Mouse (Mus musculus): Measurements from ENCODE around the gene Mef2d.

Gene Mef2d

DNA sequence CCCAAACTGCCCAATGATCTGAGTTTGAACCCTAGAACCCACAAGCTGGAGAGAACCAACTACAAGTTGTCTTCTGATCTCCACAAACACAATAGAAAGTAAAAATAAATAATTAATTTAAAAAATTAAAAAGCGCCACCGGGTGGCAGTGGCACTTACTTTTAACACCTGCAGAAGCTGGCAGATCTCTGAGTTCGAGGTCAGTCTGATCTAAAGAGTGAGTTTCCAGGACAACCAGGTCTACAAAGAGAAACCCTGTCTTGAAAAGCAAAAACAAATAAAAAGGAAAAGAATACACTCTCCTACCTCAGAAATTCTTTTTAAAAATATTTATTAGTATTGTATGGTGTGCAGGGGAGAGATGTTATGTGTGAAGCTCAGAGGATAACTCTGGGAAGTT is 4.4 kb upstream of the Mef2d start:
- no peak for DNase-seq (ENCODE audit: low read depth, low spot score)

DNA sequence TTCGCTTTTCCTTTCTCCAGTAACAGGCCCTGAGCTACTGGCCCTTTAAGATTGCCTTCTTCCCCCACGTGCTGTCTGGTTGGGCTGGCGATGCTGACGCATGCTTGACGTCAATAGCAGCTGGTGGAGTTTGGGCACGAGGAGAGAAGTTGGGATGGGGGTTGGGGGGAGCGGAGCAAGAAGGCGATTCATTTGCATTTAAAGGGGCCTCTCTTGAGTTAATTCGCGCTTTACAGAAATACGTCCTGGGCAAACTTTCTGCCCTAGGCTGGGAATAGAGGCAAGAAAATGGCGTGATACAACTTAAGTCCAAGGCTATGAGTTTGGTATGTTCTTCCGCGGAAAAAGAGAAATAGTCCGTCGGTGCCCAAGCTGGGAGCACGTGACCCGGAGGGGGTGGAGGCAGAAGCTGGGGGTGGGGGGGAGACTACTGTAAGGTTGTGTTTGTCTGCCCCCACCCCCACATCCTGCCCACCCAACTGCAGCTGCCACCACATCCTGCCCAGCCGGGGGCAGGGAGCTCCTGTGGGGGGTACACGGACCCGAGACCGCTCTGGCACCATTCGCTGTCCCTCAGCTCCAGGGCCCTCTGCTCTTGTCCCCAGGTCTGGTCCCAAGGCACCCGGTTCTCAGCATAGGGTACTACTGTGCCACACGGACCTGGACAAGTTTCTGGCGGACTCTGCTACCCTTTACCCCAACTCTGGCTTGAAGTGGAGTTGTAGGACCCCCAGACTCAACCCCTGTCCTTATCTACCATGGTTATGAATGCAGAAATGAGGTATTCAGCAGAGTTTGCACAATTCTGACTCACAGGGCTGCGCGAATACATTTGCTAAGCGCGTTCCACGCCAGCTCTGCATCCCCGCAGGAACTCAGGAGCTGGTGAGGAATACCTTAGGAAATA is 3.6 kb upstream of the Mef2d start:
- DNase-seq (ENCODE audit: low read depth, low spot score) = peak; percentile 96

DNA sequence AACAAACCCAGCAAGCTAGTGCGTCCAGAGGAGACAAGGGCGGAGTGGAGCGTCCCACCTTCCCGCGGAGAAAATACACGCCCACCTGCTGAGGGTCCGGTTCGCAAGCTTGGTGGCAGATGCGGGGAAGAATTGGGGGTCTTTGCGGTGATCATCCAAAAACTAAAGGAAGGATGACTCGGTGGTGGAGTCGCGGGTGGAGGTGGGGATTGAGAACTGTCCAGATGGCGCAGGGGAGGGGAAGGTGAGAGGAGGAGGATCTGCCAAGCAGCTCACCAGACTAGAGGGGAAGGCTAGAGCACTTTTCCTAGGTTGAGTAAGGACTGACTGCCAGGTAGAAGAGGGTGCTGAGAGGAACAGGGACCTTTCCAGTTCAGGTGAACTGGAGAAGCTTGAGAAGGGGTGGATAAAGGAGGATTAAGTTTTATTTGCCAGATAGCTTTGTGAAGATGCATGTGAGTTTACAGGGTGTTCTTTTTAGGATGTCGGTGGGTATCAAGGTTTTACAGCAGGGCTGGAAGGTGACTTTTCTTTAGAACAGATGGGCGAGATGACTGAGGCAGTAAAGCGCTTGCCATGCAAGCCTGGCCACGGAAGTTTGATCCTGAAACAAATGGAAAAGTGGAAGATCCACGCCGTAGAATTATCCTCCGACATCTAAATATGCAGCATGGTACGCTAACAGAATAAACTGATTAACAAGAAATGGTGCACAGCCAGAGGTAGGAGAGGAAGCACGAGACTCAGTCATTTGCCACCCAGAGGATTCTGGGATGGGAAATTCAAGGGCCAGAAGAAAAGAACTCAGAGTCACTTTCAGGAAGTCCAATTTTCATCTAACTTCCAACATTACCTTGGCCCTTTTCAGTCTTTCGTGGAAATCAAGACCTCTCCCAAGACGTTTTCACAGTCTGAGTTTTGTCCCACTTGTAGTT is 2.7 kb upstream of the Mef2d start:
- DNase-seq (ENCODE audit: low read depth, low spot score) = peak; percentile 30

DNA sequence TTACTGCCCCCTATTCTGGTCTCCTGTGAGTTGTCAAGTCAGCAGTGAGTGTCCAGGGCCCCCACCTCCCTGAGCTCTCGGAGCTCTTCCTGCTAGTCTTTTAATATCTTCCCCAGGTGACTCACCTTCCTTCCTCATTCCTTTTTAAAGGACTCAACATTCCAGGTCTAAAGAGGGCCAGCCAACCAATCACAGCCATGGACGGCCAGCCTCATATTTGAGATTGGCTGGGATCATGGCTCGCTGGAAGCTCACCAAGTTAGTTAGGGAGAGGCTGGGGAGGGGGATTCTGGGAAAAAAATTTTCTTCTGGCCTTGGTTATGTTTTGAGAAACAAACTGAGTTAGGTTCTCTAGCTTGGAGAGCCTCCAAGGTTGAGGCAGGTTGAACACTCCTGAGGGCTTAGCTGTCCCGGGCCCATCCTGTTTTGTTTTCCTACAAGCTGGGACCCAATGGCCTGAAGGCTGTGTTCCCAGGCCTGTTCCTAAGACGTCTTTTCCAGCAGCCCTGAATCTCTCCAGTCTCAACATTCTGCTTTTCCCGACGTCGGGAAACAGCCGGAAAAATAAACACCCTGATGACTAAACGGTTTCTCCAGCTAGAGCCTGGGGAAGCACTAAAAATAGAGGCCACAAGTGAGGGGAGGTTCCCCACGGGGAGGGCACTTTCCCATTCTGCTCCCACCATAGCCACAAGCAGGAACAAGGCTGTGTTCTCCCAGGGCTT is 1.8 kb upstream of the Mef2d start:
- no peak for DNase-seq (ENCODE audit: low read depth, low spot score)

DNA sequence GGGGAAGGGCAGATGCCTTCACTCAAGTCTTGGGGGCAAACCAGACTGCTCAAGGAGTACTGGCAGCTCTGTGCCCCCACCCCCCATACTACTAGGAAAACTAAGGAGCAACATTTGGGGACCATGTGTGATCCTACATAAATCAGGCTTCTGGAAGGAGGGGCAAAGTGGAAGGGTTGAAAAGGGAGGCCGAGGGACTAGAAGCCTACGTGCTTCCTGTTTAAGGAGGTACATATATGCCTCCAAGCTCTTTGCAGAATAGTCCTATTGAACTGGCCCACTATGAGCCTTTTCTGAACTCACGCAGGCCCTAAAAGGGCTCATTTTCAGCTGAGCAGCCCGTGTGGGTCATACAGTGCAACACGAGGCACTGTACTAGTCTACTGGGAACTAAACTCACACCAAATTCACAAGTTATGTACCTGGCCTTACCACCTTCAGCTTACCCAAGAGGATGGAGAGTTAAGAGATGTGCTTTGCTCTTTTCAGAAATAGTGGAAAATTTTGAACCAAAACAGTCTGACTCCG is 1.2 kb upstream of the Mef2d start:
- DNase-seq (ENCODE audit: low read depth, low spot score) = no peak

DNA sequence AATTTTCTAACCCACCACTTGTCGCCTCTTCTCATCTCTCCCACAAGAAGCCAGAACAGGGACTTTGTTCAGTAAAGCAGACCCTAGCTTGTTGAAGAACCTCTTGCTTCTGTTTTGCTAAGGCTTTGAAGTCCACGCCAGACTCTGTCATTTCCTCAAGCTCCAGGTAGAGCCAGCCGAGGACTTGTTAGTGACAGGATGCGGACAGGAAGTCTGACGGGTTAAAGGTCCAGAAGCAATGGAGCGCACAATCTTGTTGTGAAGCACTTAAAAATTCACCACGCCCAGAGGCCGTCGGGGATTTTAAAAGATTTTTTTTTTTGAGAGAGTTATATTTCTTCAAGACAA is 759 bp upstream of the Mef2d start:
- DNase-seq (ENCODE audit: low read depth, low spot score) = no peak

DNA sequence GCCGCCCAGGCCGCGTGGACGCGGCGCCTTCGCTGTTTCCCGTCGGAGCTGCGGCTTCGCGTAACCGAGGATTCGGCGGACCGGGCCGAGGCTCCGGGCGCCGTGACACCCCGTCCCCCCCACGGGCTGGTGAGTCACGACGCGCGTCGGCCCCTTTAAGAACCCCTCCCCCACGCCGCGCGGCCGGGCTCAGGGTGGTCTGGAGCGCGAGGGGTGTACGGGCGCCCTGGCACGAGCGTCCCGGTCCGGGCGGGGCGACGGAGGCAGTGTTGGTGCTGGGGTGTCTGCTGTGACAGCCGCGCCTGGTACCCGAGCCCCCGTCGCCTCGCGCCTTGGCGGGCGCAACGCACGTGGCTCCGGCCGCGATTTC is 359 bp downstream of the Mef2d start:
- DNase-seq (ENCODE audit: low read depth, low spot score) = no peak

DNA sequence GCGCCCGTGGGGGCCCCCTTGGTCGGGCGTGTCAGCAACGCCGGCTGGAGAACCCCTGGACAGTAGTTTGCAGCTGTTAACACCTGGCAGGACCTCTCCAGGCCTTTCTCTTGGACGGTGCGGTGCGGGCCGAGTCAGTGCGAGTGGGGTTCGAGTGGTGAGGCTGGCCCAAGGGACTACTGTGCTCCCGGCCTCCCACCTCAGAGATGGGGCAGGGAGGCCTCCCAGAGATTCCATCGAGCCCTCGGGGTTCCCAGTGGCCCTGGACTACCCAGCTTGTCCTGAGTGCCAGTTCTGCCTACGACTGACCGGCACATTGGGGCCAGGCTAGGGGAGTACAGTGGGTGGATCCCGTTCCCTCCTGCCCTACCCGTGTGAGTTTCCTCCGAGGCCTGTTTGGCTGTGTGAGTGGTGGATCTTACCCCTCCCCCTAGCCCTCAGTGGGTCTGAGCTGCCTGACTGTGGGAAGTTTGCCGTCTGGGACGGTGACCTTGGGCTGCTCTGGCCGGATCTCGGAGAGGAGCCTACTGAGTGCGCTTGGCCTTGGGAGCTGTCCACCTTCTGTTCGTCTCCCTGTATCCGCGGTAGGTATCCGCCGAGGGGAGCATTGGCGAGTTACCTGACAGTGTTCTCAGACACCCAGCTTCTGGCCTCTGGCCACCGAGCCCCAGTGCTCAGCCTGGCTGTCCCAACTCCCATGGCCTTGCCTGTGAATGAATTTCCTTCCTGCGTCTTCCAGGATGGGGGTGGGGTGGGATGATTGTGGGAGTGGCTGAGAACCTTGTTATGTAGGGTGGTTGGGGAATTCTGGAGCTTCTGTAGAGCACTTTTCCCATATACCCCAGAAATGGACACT is 972 bp downstream of the Mef2d start:
- DNase-seq (ENCODE audit: low read depth, low spot score) = peak; percentile 81

DNA sequence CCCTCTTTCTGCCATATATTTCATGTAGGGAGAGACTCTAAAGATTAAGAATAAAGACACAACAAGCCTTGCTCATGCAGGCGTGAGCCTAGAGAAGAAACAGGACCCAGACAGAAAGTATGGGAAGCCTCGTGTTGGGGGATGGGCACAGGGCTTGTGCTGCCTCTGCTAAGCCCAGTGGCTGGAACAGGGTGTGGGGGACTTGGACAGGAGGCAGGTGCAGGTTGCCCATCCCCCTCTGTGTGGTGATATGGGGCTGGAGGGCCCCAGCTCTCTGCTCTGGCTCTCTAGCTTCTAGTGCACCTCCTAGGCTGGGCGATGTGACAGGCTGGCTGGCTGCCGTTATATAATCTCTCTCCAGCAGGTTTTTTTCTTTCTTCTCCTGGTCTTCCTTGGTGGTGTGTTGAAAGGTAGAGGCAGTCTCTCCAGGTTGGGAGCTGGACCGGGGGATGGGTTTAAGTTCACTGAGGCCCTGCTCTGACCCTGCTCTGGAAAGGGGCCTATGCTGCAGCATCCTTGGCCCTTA is 1.9 kb downstream of the Mef2d start:
- peak; percentile 67 for DNase-seq (ENCODE audit: low read depth, low spot score)

DNA sequence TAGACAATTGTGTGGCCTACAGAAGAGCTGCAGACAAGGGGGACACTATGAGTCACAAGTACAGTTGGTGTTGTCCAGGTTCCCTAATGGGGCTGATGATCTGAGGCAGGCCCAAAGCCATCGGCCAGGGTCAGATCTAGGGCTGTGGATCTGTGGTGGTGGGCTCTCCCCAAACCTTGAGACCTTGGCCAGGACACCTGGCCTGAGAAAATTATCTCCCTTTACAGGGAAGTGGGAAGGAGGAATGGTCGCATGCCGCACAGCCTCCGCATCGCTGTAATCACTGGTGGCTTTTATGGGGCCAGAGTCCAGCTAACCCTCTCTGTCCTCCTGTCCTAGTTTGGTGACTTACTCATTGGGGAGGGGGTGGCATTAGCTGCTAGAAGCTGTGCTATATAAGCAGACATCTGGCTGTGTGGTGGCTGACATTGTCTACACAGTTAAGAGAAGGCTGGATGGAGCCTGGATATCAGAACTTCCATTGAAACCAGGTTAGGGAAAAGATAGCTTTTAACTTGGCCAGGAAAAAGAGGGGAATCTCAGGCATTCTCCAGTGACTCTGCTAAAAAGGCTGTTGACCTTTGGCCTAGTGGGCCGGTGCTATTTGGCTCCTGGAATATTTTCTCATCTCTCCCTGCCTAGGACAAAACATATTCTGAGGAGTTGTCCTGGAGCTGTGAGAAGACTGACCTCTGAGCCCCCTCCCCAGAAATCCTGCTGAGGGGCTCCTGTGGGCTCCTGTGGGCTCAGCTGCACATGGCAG is 2.7 kb downstream of the Mef2d start:
- DNase-seq (ENCODE audit: low read depth, low spot score) = no peak

DNA sequence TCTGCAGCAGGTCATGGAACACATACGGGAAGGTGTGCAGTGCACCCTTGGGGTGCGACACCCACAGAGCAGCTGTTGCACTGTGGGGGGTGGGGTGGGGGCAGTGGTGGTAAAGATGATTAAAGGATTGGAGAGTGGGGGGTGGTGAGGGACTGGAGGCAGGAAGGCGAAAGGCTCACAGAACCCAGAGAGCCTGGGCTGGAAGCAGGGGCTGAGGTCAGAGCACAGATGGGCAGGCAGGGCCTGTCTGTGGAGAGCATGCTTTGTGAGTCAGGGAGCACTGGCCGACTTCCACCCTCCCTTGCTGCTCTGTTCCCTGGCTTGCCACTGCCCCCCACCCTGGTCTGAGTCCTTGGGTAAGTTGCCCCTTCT is 3.2 kb downstream of the Mef2d start:
- DNase-seq (ENCODE audit: low read depth, low spot score) = no peak

DNA sequence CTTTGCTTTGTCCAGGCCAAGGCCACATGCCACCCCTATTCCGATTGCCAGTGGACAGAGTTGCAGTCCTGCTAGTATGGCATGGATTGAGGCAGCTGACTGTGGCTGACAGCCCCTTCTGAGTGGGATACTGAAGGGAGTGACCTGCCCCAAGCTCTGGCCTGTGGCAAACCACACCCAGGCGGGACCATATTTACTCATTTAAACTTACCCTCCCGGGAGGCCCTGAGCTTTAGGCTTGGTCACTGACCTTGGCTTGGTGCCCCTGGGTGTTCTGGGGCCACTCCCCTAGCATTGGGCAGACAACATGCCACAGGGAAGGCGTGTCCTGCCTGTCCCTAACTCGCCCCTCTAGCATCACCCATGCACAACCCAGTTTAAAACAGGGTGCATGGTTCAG is 3.8 kb downstream of the Mef2d start:
- no peak for DNase-seq (ENCODE audit: low read depth, low spot score)

DNA sequence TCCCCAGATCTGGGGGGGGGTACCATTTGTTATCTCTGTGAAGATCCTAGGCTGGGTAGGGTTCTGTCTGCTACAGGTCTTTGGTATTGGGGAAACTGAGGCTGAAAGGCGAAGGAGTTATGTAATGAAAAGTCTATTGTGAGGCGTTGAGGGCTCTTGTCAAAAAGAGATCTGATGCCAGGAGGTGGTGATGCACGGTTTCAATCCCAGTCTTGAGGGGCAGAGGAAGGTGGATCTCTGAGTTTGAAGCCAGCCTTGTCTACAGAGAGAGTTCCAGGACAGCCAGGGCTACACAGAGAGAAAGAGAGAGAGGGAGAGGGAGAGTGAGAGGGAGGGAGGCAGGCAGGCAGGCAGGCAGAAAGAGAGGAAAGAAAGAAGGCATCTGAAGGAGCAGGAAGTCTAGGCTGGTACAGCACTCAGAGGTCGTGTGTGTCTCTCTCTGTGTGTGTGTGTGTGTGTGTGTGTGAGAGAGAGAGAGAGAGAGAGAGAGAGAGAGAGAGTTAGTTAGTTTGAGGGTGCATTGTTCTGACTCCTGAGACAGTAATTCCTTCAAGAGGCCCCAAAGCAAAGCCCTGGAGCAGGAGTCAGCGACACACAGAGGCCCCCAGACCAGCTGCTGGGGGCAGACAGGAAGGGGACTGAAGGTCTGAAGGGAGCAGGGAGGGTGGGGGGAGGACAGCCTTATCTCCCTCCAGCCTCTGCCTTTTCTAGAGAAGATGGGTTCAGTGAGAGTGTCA is 4.4 kb downstream of the Mef2d start:
- DNase-seq (ENCODE audit: low read depth, low spot score) = no peak

DNA sequence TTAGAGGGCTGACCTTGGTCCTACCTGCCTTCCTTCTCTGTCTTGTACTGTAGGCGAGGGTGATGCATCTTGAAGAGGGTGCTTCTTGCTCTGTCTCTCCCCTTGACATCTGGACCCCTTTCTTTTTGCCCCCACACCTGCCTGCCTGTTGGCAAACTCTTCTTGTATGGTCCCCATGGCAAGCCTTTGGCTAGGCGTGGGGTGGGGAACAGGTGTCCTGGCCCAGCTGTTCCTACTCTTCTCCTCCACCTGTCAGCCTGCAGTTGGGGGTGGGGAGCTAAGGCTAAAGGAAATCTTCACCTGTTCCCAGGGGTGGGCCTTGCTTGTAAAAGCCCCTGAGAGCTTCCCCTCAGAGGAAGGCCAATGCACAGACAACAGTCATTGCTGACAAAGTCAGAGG is 5.3 kb downstream of the Mef2d start:
- no peak for DNase-seq (ENCODE audit: low read depth, low spot score)

DNA sequence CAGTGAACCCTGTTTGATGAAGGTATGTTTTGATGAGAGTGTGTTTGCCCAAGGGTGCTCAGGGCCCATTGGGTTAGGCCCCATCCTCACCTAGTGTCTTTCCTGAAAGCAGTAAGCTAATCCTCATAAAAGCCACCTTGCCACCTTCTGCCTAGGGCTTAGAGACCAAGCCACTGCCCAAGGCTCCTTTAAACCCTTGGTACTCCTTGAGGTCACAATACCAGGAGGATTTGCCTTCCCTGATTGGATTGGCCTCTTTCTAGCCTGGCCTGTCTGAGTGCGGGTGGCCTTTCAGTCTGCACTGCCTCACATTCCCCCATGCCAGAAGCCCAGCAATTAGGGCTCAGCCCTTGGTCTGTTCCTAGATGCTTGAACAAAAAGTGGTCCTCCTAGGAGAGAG is 5.7 kb downstream of the Mef2d start:
- DNase-seq (ENCODE audit: low read depth, low spot score) = no peak

DNA sequence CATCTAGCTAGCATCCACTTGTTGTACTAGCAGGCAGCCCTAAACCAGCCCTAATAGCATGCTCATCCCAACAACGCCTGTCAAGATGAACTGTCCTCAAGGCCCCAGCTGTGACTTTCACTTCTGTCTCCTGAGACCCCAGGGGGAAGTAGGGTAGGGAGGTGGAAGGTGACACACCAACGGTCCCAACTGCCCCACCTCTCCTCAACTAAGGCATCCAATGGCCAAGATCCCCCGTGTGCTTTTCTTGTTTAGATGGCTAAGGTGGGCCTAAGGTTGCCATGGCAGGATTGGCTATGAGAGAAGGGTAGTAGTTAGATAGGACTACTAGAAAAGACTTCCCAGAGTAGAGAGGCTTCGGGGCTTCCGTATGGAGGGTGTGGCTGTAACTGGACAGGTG is 6.2 kb downstream of the Mef2d start:
- no peak for DNase-seq (ENCODE audit: low read depth, low spot score)

DNA sequence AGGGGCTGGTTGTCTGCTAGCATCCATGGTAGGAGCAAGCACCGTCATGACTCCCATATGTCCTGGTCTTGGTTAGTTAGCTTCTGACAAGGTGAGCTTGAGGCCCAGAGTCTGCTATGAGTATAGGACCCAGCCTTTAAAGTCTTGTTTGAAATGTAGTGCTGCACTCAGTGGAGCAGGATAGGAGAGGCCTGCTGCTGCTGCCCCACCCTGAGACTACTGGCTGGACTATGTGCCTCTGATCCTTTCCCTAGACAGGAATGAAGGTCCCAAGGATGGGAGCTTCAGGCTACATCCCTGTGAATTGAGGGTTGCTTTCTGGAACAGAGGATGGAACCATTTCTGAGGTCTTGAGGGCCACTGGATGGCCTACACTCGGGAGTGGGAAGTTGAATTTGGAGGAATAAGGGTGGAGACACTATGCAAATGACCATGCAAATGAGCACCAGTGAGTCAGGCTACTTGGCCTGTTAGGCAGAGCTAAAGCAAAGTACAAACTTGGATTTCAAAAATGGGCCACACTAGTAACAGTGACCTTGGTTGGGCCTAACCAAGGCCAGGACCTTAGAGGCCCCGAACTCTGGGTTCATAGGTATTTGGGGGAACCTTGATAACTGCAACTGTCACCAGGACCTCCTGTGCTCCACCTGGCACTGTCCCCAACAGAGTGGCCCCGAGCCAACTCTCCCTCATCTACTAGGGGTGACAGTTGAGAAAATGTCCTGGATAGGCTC is 6.8 kb downstream of the Mef2d start:
- DNase-seq (ENCODE audit: low read depth, low spot score) = peak; percentile 43

DNA sequence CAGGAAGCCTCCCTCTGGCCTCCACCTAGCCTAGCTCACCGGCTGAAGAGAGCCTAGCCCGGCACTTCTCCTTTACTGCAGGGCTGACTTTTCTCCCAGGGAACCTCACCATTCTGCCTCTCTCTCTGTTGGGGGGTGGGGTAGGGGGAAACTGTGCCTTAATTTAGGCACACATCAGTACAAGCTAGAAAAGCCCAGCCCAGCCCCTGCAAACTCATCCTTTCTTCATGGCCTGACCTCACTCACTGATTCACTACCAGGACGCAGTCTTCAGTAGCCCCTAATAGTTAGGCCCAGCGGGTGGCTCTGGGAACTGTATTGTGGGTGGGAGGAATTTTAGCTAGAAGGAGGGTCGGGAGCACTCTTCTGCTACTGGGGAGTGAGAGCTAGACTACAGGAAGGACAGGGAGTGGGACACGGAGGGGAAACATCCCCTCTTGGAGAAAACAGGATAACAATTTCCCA is 7.4 kb downstream of the Mef2d start:
- no peak for DNase-seq (ENCODE audit: low read depth, low spot score)

Measured in ES-CJ7 (cell line).